Mouse (Mus musculus): ENCODE measurements around the gene 1520401A03Rik.

DNA sequence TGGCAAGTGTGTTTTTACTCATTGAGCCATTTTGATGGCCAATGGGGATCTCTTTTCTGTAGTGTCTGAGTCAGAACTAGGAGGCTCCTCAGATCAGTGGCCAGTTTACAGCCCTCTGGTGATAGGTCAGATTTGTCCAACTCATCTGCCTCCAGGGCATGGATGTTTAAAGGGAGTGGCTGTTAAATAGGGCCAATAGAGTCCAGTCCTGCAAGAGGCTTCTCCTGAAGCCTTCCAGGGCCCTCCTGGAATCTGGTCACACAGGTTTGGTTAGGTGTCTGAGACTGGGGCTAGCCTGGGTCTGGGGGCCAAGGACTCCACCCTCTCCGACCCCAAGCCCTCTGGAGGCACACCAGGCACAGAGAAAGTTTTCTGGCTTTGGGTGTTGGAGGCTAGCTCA is 28.1 kb downstream of the 1520401A03Rik start:
- TF ChIP-seq CTCF (IDR thresholded peaks at IDR 0.05; ENCODE audit: low read depth): no peak
- no peak for TF ChIP-seq EP300 (optimal IDR thresholded peaks at IDR 0.05)
